Mouse (Mus musculus): ENCODE measurements around the gene Rasl12. TPM values are rescaled to one million over a fixed set of nuclear protein-coding genes. Genes with fewer than 3 reads are reported as not detected.

Rasl12 gene
- 0.11 TPM for polyA plus RNA-seq (2012; fragmentation: generic; extraction: Trizol)

DNA sequence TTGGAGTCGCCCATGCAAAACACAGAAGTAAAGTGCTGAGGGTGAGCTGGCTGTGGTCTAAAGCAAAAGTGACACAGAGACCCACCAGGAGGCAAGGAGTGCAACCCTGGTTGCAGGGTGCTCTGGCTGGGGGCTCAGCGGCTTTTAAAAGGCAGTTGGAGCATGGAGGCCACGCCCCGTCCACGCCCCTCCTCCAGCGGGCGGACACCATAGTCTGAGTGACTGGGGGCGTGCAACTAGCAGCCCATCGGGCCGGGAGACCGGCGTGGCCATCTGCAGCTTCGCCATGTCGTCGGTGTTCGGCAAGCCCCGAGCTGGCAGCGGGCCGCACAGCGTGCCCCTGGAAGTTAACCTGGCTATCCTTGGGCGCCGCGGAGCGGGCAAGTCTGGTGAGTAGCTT is at the start of gene Rasl12:
Rasl12 (plus strand) TSS at position 228 of the 400 bp plus-strand sequence.
- H3K36me3 ChIP-seq (ENCODE audit: control insufficient read depth, insufficient read depth), result no peaks in the 10 kb centered on the region
- H3K4me2 ChIP-seq (ENCODE audit: low read depth), result no peak within 1 kb of the TSS
- no peaks in the 10 kb centered on the region for H3K27me3 ChIP-seq (ENCODE audit: control insufficient read depth, insufficient read depth, insufficient read length)
- H3K4me3 ChIP-seq, result no peak within 1 kb of the TSS
- H3ac ChIP-seq (ENCODE audit: control insufficient read depth, insufficient read length), result no peak within 1 kb of the TSS
- no peaks in the 10 kb centered on the region for H3K79me2 ChIP-seq (ENCODE audit: control insufficient read depth, insufficient read depth)
- no peak for TF ChIP-seq REST (IDR thresholded peaks at IDR 0.05; ENCODE audit: insufficient read depth, insufficient read length)
- TF ChIP-seq CEBPB (IDR thresholded peaks at IDR 0.05; ENCODE audit: insufficient read depth, poor library complexity, severe bottlenecking), result no peak
- no peak for TF ChIP-seq E2F4 (IDR thresholded peaks at IDR 0.05; ENCODE audit: insufficient read depth)
- TF ChIP-seq TCF12 (IDR thresholded peaks at IDR 0.05; ENCODE audit: insufficient read depth, poor library complexity, severe bottlenecking), result no peak
- TF ChIP-seq POLR2AphosphoS2 (IDR thresholded peaks at IDR 0.05; ENCODE audit: insufficient read length, low read depth), result no peak
- no peak for TF ChIP-seq MAX (IDR thresholded peaks at IDR 0.05; ENCODE audit: low read depth)
- no peak for TF ChIP-seq POLR2A (IDR thresholded peaks at IDR 0.05; ENCODE audit: insufficient read length, low read depth)
- no peak for TF ChIP-seq MYOD1 (IDR thresholded peaks at IDR 0.05; ENCODE audit: control insufficient read depth in 1 of 3, insufficient read length in 2 of 3, low read depth in 2 of 3)
- no peak for TF ChIP-seq TCF3 (IDR thresholded peaks at IDR 0.05; ENCODE audit: insufficient read length, low read depth)
- no peak for TF ChIP-seq USF1 (IDR thresholded peaks at IDR 0.05; ENCODE audit: low read depth)

DNA sequence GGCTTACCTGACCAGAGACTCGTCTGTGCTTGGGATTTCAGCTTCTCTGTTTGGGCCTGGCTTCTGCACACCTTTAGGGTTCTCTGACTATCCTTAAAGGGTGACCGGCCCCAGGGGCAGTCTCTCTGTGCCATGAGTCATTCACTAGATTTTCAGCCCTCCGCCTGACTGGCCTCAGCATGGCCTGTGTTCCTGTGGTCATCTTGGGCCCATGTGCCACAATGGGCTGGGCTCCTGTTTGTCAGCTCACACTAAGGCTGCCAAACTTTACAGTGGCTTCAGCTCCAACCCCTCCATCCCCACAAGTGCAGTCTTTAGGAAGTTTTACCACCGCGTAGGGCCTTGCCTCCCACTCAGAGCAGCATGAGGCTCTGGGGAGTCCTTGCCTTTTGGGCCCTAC is 45.1 kb upstream of the Rasl12 start:
- Histone ChIP-seq H3K36me3 (ENCODE audit: control insufficient read depth, insufficient read depth) (peaks cover 22% of the 10 kb centered on the region), H3K4me2 (ENCODE audit: low read depth) (no peak overlapping the region), H3K4me3 (no peak overlapping the region), H3K79me2 (ENCODE audit: control insufficient read depth, insufficient read depth) (peaks cover 55% of the 10 kb centered on the region), H3ac (ENCODE audit: control insufficient read depth, insufficient read length) (no peak overlapping the region), H3K27me3 (ENCODE audit: control insufficient read depth, insufficient read depth, insufficient read length) (no peaks in the 10 kb centered on the region)
- TF ChIP-seq MYOD1 (IDR thresholded peaks at IDR 0.05; ENCODE audit: control insufficient read depth in 1 of 3, insufficient read length in 2 of 3, low read depth in 2 of 3), result no peak
- TF ChIP-seq MAX (IDR thresholded peaks at IDR 0.05; ENCODE audit: low read depth), result no peak
- no peak for TF ChIP-seq SRF (IDR thresholded peaks at IDR 0.05; ENCODE audit: control insufficient read depth, insufficient read length, low read depth)
- TF ChIP-seq POLR2A (IDR thresholded peaks at IDR 0.05; ENCODE audit: insufficient read length, low read depth), result no peak
- no peak for TF ChIP-seq TCF12 (IDR thresholded peaks at IDR 0.05; ENCODE audit: insufficient read depth, poor library complexity, severe bottlenecking)
- TF ChIP-seq POLR2AphosphoS2 (IDR thresholded peaks at IDR 0.05; ENCODE audit: insufficient read length, low read depth), result no peak
- TF ChIP-seq TCF3 (IDR thresholded peaks at IDR 0.05; ENCODE audit: insufficient read length, low read depth), result no peak
- no peak for TF ChIP-seq CEBPB (IDR thresholded peaks at IDR 0.05; ENCODE audit: insufficient read depth, poor library complexity, severe bottlenecking)
- no peak for TF ChIP-seq E2F4 (IDR thresholded peaks at IDR 0.05; ENCODE audit: insufficient read depth)
- TF ChIP-seq MYOG (IDR thresholded peaks at IDR 0.05; ENCODE audit: control insufficient read depth in 1 of 3, insufficient read depth in 1 of 3, insufficient read length in 2 of 3, low read depth in 2 of 3), result no peak
- no peak for TF ChIP-seq REST (IDR thresholded peaks at IDR 0.05; ENCODE audit: insufficient read depth, insufficient read length)
- TF ChIP-seq USF1 (IDR thresholded peaks at IDR 0.05; ENCODE audit: low read depth), result no peak

DNA sequence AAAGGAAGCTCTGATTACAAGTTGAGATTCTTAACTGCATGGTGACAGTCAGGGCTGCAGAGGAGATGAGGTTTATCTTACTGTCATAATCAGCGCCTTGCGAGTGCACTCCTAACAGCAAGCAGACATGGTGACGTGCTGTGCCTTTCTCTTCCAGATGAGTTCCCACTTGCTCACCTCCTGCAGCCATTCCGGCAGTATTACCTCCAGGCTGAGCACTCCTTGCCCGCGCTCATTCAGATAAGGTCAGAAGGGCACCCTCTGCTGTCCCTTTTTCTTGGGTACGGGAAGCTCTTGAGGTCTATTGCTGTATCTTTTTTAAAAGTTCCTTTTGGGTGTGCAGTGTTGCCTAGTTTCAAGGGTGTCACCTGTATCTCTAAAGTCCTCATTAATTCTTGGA is 41.7 kb upstream of the Rasl12 start:
- H3K36me3 ChIP-seq (ENCODE audit: control insufficient read depth, insufficient read depth), result peaks cover 39% of the 10 kb centered on the region
- no peak overlapping the region for H3ac ChIP-seq (ENCODE audit: control insufficient read depth, insufficient read length)
- no peak overlapping the region for H3K4me3 ChIP-seq
- no peak overlapping the region for H3K4me2 ChIP-seq (ENCODE audit: low read depth)
- no peak for TF ChIP-seq USF1 (IDR thresholded peaks at IDR 0.05; ENCODE audit: low read depth)
- H3K27me3 ChIP-seq (ENCODE audit: control insufficient read depth, insufficient read depth, insufficient read length), result no peaks in the 10 kb centered on the region
- H3K79me2 ChIP-seq (ENCODE audit: control insufficient read depth, insufficient read depth), result peaks cover 24% of the 10 kb centered on the region

DNA sequence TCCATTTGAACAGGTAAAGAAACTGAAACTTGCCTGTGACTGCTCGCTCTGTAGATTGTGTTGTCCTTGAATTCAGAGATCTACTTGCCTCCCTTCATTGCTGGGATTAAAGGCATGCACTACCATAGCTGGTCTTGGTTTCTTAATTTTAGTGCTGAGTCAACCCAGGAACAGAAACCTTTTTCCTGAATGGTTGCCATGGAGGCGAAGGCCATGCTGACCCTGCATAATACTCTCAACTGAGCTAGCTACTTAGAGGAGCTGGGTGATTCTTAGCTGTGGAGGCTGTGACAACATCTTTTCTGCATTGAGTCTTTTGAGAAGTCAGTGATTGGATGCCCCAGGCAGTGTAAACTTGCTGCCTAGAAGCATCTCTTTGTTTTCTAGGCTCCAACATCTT is 41.3 kb upstream of the Rasl12 start:
- Histone ChIP-seq H3K79me2 (ENCODE audit: control insufficient read depth, insufficient read depth) (peaks cover 20% of the 10 kb centered on the region), H3K27me3 (ENCODE audit: control insufficient read depth, insufficient read depth, insufficient read length) (no peaks in the 10 kb centered on the region), H3K4me3 (no peak overlapping the region), H3K36me3 (ENCODE audit: control insufficient read depth, insufficient read depth) (peaks cover 40% of the 10 kb centered on the region), H3ac (ENCODE audit: control insufficient read depth, insufficient read length) (no peak overlapping the region), H3K4me2 (ENCODE audit: low read depth) (no peak overlapping the region)
- TF ChIP-seq E2F4 (IDR thresholded peaks at IDR 0.05; ENCODE audit: insufficient read depth) (no peak), POLR2AphosphoS2 (IDR thresholded peaks at IDR 0.05; ENCODE audit: insufficient read length, low read depth) (no peak), TCF3 (IDR thresholded peaks at IDR 0.05; ENCODE audit: insufficient read length, low read depth) (no peak), POLR2A (IDR thresholded peaks at IDR 0.05; ENCODE audit: insufficient read length, low read depth) (no peak), CEBPB (IDR thresholded peaks at IDR 0.05; ENCODE audit: insufficient read depth, poor library complexity, severe bottlenecking) (no peak), SRF (IDR thresholded peaks at IDR 0.05; ENCODE audit: control insufficient read depth, insufficient read length, low read depth) (no peak), MYOG (IDR thresholded peaks at IDR 0.05; ENCODE audit: control insufficient read depth in 1 of 3, insufficient read depth in 1 of 3, insufficient read length in 2 of 3, low read depth in 2 of 3) (no peak)

DNA sequence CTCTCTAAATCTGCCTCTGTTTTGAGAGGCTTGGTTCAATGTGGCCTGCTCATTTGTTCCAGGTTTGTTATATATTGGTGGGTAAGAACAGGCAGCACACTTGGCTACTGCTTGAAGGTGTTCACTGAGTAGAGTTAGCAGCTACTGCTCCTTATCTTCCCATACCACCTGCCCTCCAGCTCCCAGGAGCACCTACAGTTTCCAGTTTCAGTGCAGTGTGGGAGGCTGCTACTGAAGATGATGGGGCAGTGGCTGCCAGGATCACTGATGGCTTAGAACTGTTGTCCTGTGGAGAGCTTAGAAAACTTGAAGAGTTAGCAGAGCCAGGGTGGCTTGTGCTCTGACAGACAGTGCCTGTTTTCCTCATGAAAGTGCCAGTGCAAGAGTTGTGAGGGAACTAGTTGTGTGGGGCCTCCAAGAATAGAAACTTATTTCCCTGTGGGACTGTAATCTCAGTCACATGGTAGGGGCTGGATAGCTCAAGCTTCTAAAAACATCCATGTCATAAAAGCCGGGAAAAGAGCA is 39.3 kb upstream of the Rasl12 start:
- TF ChIP-seq SRF (IDR thresholded peaks at IDR 0.05; ENCODE audit: control insufficient read depth, insufficient read length, low read depth) (no peak), CEBPB (IDR thresholded peaks at IDR 0.05; ENCODE audit: insufficient read depth, poor library complexity, severe bottlenecking) (no peak), USF1 (IDR thresholded peaks at IDR 0.05; ENCODE audit: low read depth) (no peak), POLR2AphosphoS2 (IDR thresholded peaks at IDR 0.05; ENCODE audit: insufficient read length, low read depth) (no peak), MYOG (IDR thresholded peaks at IDR 0.05; ENCODE audit: control insufficient read depth in 1 of 3, insufficient read depth in 1 of 3, insufficient read length in 2 of 3, low read depth in 2 of 3) (no peak), TCF12 (IDR thresholded peaks at IDR 0.05; ENCODE audit: insufficient read depth, poor library complexity, severe bottlenecking) (no peak), MYOD1 (IDR thresholded peaks at IDR 0.05; ENCODE audit: control insufficient read depth in 1 of 3, insufficient read length in 2 of 3, low read depth in 2 of 3) (no peak)
- Histone ChIP-seq H3K36me3 (ENCODE audit: control insufficient read depth, insufficient read depth) (peaks cover 40% of the 10 kb centered on the region), H3K79me2 (ENCODE audit: control insufficient read depth, insufficient read depth) (peaks cover 10% of the 10 kb centered on the region), H3ac (ENCODE audit: control insufficient read depth, insufficient read length) (no peak overlapping the region), H3K27me3 (ENCODE audit: control insufficient read depth, insufficient read depth, insufficient read length) (no peaks in the 10 kb centered on the region), H3K4me2 (ENCODE audit: low read depth) (no peak overlapping the region), H3K4me3 (no peak overlapping the region)
